Mouse (Mus musculus): ENCODE measurements around the gene Atg3.
A peak's percentile ranks its signal among the peaks of the same experiment; 100 is the strongest.

Gene Atg3

GRCm38 (mm10) chr16:45204859-45205670, 46.5 kb downstream of the Atg3 start:
- no peak for DNase-seq (ENCODE audit: low read depth)

GRCm38 (mm10) chr16:45222016-45222415, 63.4 kb downstream of the Atg3 start:
- DNase-seq (ENCODE audit: low read depth) = no peak

GRCm38 (mm10) chr16:45222771-45223170, 64.2 kb downstream of the Atg3 start:
- DNase-seq (ENCODE audit: low read depth) = peak; percentile 70

GRCm38 (mm10) chr16:45223648-45224388, 65.2 kb downstream of the Atg3 start, which contains the start of gene Btla:
Gene Btla, plus strand, starts transcription at chr16:45224315.
- DNase-seq (ENCODE audit: low read depth) = peak; percentile 86

GRCm38 (mm10) chr16:45224431-45225008, 65.9 kb downstream of the Atg3 start:
- DNase-seq (ENCODE audit: low read depth) = peak; percentile 82

- DNase-seq (ENCODE audit: low read depth) = peak; percentile 61
These were observed 68.4 kb downstream of the Atg3 start for GRCm38 (mm10) chr16:45227002-45227401.

GRCm38 (mm10) chr16:45231296-45231695, 72.7 kb downstream of the Atg3 start:
- no peak for DNase-seq (ENCODE audit: low read depth)

- no peak for DNase-seq (ENCODE audit: low read depth)
These were observed 74.4 kb downstream of the Atg3 start for GRCm38 (mm10) chr16:45233007-45233406.

Measured in induced T-regulatory cell, adult 2 months (primary cell).